Mouse (Mus musculus): ENCODE measurements around the gene Vwa1. TPM values are rescaled to one million over a fixed set of nuclear protein-coding genes. Genes with fewer than 3 reads are reported as not detected.
A peak's percentile ranks its signal among the peaks of the same experiment; 100 is the strongest.

Vwa1 gene
- polyA plus RNA-seq, 1 experiment from 2014 or later = 9.2 TPM

DNA sequence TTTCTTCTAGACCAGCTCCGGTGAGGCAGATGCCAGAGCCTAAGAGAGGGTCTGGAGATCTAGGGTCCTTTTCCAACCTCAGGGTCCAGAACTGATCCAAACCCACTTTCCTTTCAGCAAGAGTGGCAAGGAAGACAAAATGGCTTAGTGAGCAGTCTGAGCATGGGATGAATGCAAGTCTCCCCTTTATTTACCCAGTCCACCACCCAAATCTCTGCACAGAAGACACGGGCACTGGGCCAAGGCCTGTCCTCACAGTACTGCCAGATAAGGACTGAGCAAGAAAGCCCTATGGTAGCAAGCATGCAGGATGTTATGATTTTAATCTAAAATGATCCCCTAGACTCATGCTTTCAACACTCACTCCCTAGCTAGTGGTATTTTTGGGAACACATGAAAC lies 3.3 kb upstream of the Vwa1 start:
- 71% methylated on average over 2 of the region's 2 CpGs for WGBS
- Histone ChIP-seq H3K4me3 (no peak overlapping the region), H3K36me3 (no peaks in the 10 kb centered on the region), H3K9ac (no peak overlapping the region), H3K27ac (no peak overlapping the region), H3K4me2 (replicated peaks) (no peak overlapping the region), H3K4me1 (peaks cover 16% of the 10 kb centered on the region), H3K27me3 (peaks cover 10% of the 10 kb centered on the region; the same call in 1 of the 2 replicates), H3K9me3 (no peaks in the 10 kb centered on the region)
- ATAC-seq (ENCODE audit: insufficient number of reproducible peaks, insufficient read depth, low FRiP score, low TSS enrichment) = no peak

DNA sequence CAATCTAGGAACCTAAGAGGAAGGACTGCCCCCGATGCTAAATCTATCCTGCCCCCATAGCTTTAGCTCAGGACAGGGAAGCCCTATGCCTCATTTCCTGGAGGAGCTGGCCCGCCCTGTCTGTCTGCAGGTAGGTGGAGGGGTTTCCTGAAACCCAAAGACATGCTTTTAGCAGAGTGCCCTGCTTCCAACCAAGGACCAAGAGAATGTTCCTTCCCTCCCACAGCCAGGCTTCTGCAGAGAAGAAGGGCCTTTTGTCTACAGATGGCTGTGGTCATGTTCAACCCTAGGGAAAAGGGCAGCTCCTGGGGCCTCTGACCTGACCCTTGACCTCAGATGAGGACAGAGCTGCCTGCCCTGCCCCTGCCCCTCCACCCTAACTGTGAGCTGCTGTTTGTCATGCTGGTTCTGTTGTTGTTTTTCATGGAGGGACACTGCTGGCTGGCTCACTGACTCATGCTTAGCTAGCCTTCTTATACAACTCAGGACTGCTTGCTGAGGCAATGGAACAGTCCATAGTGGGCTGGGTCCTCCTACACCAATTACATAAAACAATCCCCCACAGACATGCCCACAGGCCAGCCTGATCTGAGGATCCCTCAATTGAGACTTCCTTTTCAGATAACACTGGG lies 2.3 kb upstream of the Vwa1 start:
- Histone ChIP-seq H3K9me3 (no peaks in the 10 kb centered on the region), H3K4me3 (no peak overlapping the region), H3K9ac (no peak overlapping the region), H3K27ac (no peak overlapping the region), H3K27me3 (peaks cover 19% of the 10 kb centered on the region), H3K4me1 (peaks cover 16% of the 10 kb centered on the region), H3K36me3 (no peaks in the 10 kb centered on the region), H3K4me2 (replicated peaks) (no peak overlapping the region)
- 9% methylated on average over 2 of the region's 2 CpGs for WGBS
- no peak for ATAC-seq (ENCODE audit: insufficient number of reproducible peaks, insufficient read depth, low FRiP score, low TSS enrichment)

DNA sequence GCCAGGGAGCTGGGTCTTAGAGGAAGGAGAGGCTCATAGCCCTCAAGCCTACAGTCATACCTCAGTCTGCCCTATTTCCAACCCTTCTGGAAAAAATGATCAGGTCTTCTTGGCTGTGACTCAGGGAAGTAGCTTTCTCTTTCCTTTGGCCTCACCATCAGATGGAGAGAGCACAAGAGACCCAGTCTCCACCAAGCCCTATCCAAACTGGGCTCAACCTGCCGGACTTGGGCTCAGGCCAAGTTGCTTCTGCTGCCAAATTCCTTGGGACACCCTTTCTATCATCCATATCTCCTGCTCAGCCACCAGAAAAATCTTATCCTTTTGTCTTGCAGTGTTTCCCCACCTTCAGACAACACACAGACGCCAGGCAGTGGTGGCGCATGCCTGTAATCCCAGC lies 1.4 kb upstream of the Vwa1 start:
- H3K9me3 ChIP-seq = no peaks in the 10 kb centered on the region
- no peak overlapping the region for H3K4me3 ChIP-seq
- no peak overlapping the region for H3K9ac ChIP-seq
- H3K4me2 ChIP-seq (replicated peaks) = no peak overlapping the region
- ATAC-seq (ENCODE audit: insufficient number of reproducible peaks, insufficient read depth, low FRiP score, low TSS enrichment) = no peak
- no peaks in the 10 kb centered on the region for H3K36me3 ChIP-seq
- H3K27me3 ChIP-seq = peaks cover 19% of the 10 kb centered on the region
- WGBS = 77% methylated on average over 3 of the region's 3 CpGs
- H3K27ac ChIP-seq = 0 out of 2 replicates have a peak overlapping the region, but pooled peaks have one; percentile 17
- peaks cover 14% of the 10 kb centered on the region for H3K4me1 ChIP-seq

DNA sequence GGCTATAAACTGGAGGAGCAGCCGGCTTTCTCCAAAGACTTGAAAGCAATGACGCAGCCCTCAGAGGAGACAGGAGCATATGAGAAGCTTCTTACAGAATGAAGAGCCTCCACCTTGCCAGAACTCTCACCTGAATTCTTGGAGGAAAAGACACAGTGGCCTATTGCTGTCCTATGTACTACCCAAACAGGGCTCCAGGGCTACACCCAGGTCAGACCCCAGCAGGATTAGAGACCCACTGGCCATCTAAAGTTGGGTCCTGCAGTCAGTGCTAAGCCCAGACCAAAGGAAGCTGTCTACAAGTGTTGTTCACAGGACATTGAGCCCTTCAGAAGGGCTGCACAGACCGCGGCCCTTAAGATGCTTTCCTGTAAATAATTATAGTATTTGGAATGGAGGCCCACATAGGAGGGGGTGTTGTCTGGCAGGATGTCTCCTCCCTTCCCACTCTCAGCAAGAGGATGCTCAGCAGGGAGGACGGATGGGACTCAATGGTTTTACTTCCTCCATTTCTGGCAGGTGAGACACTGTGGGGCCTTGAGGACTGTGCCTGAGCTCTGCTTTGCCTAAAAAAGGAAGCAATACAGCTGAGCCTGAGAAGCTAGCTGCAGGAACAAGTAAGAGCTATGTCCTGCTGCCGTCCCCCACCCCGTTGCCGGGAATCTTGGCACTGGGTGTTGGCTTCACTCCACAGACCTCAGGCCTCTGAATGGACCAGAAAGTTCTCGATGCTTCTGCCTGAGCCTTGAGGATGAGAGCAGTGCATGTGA lies 658 bp upstream of the Vwa1 start:
- Histone ChIP-seq H3K27me3 (peaks cover 19% of the 10 kb centered on the region), H3K4me1 (peaks cover 17% of the 10 kb centered on the region), H3K36me3 (no peaks in the 10 kb centered on the region), H3K27ac (peak overlapping the region; percentile 67), H3K9me3 (no peaks in the 10 kb centered on the region), H3K9ac (no peak overlapping the region), H3K4me3 (peak overlapping the region; percentile 38), H3K4me2 (replicated peaks) (peak overlapping the region; percentile 81)
- 0 out of 2 replicates have a peak, but pooled peaks have one; percentile 7 for ATAC-seq (ENCODE audit: insufficient number of reproducible peaks, insufficient read depth, low FRiP score, low TSS enrichment)
- 58% methylated on average over 9 of the region's 9 CpGs for WGBS

DNA sequence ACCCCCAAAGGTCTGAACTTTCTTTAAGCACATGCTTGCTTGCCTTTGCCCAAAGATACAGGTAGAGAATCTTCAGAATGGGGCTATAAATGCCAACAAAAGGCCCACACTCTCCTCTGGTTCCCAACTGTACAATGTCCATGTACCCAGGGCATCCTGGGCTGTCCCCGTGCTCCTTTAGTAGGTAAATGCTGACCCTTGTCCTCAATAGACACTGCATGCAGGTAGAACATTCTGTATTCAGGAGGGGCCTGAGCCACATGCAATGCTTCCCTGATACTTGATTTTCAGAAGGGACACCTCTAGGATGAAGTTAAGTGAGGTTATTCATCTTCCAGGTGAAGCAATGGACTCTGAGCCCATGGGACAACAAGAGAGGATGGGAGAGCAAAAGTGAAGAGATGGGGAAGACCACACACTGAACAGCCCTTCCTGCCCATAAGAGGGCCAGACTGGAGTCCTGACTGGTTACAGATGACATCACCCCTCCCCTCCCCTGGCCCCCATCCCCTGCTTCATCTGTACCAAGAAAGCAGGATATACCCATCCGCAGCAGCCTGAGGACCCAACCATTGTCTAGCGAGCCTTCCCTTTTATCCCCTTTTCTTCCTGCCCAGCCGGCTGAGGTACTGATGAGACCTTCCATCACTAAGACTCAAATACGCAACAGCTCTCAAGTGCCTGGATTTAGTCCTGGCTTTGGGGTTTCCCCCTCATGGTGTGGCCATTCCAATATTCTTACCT lies 991 bp downstream of the Vwa1 start:
- no peak for ATAC-seq (ENCODE audit: insufficient number of reproducible peaks, insufficient read depth, low FRiP score, low TSS enrichment)
- Histone ChIP-seq H3K4me2 (replicated peaks) (peak overlapping the region; percentile 81), H3K27ac (no peak overlapping the region), H3K27me3 (peaks cover 19% of the 10 kb centered on the region), H3K36me3 (no peaks in the 10 kb centered on the region), H3K4me3 (peak overlapping the region; percentile 38), H3K9me3 (no peaks in the 10 kb centered on the region), H3K9ac (0 out of 2 replicates have a peak overlapping the region, but pooled peaks have one; percentile 47), H3K4me1 (peaks cover 17% of the 10 kb centered on the region)
- WGBS = 39% methylated on average over 5 of the region's 5 CpGs

DNA sequence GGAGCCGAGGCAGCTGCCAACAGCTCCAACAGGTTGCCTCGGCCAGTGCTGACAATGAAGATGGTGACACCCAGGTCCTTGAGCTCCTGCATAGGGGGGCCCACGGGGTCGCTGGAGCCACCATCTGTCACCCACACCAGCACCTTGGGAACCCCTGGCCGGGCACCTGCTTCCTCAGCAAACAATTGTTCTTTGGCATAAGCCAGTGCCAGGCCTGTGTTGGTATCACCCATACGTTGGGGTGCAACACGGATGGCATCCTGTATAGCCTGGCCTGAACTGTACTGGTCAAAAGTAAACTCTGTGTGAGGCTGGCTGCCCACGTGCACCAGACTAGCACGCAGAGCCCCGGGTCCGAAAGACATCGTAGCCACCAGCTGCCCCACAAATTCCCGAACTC lies 1.7 kb downstream of the Vwa1 start:
- Histone ChIP-seq H3K9me3 (no peaks in the 10 kb centered on the region), H3K4me1 (peaks cover 17% of the 10 kb centered on the region), H3K27ac (no peak overlapping the region), H3K36me3 (no peaks in the 10 kb centered on the region), H3K9ac (no peak overlapping the region), H3K4me2 (replicated peaks) (no peak overlapping the region), H3K4me3 (no peak overlapping the region), H3K27me3 (peaks cover 19% of the 10 kb centered on the region)
- no peak for ATAC-seq (ENCODE audit: insufficient number of reproducible peaks, insufficient read depth, low FRiP score, low TSS enrichment)
- 85% methylated on average over 13 of the region's 13 CpGs for WGBS

DNA sequence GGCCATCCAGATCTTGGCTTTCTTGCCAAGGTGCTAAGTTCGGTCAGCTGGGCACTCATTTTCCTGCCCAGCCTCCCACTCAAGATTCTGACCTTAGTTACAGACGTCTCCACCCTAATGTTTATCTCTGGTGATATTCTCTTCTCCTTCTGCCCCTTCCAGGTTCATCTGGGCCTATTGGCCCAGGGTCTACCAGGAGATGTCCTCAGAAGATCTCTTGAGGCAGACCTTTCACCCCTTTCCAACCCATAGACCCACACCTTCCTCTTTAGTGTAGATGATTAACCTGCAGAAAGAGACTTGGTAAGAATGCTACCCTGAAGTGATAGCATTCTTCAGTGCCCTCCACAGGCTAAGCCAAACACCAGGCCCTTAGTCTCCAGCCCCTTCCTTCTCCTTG lies 2.8 kb downstream of the Vwa1 start:
- ATAC-seq (ENCODE audit: insufficient number of reproducible peaks, insufficient read depth, low FRiP score, low TSS enrichment) = no peak
- H3K36me3 ChIP-seq = no peaks in the 10 kb centered on the region
- 73% methylated on average over 2 of the region's 2 CpGs for WGBS
- no peak overlapping the region for H3K27ac ChIP-seq
- H3K4me2 ChIP-seq (replicated peaks) = no peak overlapping the region
- peaks cover 17% of the 10 kb centered on the region for H3K4me1 ChIP-seq
- no peak overlapping the region for H3K4me3 ChIP-seq
- H3K9ac ChIP-seq = no peak overlapping the region
- H3K27me3 ChIP-seq = peaks cover 19% of the 10 kb centered on the region
- no peaks in the 10 kb centered on the region for H3K9me3 ChIP-seq

DNA sequence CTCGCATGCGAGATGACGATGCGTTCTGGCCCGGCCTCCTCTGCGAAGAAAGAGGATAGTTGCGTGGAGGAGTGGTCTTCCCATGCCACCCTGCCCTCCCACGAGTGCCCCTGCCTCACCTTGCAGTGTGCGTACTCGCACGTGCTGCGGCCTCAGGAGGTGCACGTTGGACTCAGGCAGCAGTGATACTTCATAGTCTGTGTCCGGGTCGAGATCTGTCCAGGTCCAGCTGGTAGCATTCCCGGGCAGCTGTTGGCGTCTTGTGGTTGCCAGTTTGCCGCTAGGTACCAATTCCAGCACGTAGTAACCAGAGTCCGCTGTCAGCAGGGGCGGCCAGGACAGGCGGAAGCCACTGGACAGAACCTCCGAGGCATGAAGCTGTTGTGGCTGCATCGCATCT lies 3.9 kb downstream of the Vwa1 start:
- H3K9me3 ChIP-seq = no peaks in the 10 kb centered on the region
- ATAC-seq (ENCODE audit: insufficient number of reproducible peaks, insufficient read depth, low FRiP score, low TSS enrichment) = no peak

DNA sequence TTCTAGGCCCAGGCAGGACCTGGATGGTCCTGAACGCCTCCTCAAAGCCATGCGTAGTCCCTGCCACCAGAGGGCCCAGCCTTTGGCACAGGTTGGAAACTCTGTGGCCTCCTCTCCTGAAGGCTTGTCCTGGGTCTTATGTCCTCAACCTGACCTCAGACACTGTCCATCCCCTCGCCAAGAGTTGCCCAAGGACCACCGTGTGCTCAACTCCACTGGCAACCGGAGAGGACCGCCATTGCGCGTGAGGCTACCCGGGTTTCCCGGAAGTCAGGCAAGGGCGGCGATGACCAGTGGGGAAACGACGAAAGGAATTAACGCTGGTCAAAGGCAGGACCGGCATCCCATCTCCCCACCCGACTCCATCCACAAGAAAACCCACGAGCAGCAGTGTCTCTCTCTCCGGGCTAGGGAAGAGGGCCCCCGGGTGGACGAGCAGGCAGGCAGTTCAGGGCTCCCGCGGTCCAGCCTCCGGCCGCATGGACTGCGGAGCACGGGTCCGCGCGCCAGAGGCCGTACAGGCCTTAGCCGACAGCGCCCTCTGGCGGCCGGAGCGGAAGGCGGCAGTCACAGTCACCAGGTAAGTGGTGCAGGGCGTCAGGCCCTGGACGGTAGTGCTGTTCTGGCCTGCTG lies 4.5 kb downstream of the Vwa1 start:
- Histone ChIP-seq H3K27me3 (peaks cover 19% of the 10 kb centered on the region), H3K9ac (peak overlapping the region; percentile 77), H3K36me3 (no peaks in the 10 kb centered on the region), H3K9me3 (no peaks in the 10 kb centered on the region), H3K4me1 (peaks cover 14% of the 10 kb centered on the region), H3K27ac (peak overlapping the region; percentile 64), H3K4me3 (peak overlapping the region; percentile 52), H3K4me2 (replicated peaks) (peak overlapping the region; percentile 83)
- under 1% methylated on average over 39 of the region's 39 CpGs for WGBS
- ATAC-seq (ENCODE audit: insufficient number of reproducible peaks, insufficient read depth, low FRiP score, low TSS enrichment) = peak; percentile 74

More for the DNA sequence above, 3.9 kb downstream of the Vwa1 start:
- peak overlapping the region; percentile 83 for H3K4me2 ChIP-seq (replicated peaks)
- no peaks in the 10 kb centered on the region for H3K36me3 ChIP-seq
- H3K27ac ChIP-seq = peak overlapping the region; percentile 64; the same call in 1 of the 2 replicates
- 46% methylated on average over 24 of the region's 24 CpGs for whole genome bisulfite sequencing
- H3K9ac ChIP-seq = peak overlapping the region; percentile 77
- H3K4me1 ChIP-seq = peaks cover 17% of the 10 kb centered on the region
- H3K27me3 ChIP-seq = peaks cover 19% of the 10 kb centered on the region
- H3K4me3 ChIP-seq = peak overlapping the region; percentile 52

DNA sequence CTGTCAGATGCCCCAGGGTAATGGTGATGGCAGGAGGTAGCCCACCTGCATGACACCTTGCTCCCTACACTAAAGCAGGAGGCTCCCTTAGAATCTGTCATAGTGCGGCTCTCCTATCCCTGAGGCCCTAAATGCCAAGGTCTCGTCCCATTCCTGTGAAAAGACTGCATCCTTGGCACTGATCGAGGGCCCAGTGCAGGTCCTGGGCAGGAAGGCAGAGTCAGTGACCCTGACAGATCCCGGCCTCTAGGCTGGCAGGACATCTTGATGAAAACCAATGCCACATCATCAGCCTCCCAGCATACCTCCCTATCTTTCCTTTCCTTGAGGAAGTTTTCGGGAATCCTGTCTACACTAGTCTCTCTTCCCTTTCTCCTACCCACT lies 5.0 kb downstream of the Vwa1 start:
- peak overlapping the region; percentile 52 for H3K4me3 ChIP-seq
- H3K4me2 ChIP-seq (replicated peaks) = peak overlapping the region; percentile 83
- H3K9ac ChIP-seq = peak overlapping the region; percentile 77; the same call in 1 of the 2 replicates
- H3K9me3 ChIP-seq = no peaks in the 10 kb centered on the region
- ATAC-seq (ENCODE audit: insufficient number of reproducible peaks, insufficient read depth, low FRiP score, low TSS enrichment) = no peak
- WGBS = 58% methylated on average over 5 of the region's 5 CpGs
- H3K4me1 ChIP-seq = peaks cover 14% of the 10 kb centered on the region
- H3K36me3 ChIP-seq = no peaks in the 10 kb centered on the region
- H3K27me3 ChIP-seq = peaks cover 19% of the 10 kb centered on the region
- peak overlapping the region; percentile 64; the same call in 1 of the 2 replicates for H3K27ac ChIP-seq

DNA sequence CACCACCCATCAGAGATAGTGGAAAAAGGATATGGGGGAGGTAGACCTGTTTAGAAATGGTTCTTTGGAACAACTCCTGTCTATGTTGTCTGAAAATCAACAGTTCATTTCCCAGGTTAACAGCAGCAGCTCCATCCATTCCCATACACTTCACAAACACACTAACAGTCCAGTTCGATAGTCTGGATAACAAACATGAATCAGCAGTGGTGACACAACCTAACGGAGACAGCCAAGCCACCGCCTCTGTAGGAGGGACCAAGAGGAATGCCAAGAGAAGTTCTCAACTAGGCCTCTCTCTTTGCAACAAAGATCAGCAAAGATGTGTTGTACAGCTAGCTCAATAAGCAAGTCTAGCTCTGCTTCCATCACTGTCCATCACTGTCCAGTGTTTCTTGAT lies 12.1 kb downstream of the Vwa1 start:
- Histone ChIP-seq H3K27ac (no peak overlapping the region), H3K9ac (no peak overlapping the region), H3K4me1 (peaks cover 19% of the 10 kb centered on the region), H3K4me2 (replicated peaks) (no peak overlapping the region), H3K9me3 (no peaks in the 10 kb centered on the region), H3K4me3 (no peak overlapping the region), H3K27me3 (no peaks in the 10 kb centered on the region), H3K36me3 (no peaks in the 10 kb centered on the region)
- 85% methylated on average over 3 of the region's 3 CpGs for WGBS
- no peak for ATAC-seq (ENCODE audit: insufficient number of reproducible peaks, insufficient read depth, low FRiP score, low TSS enrichment)
